Mouse (Mus musculus) midbrain, embryonic 16.5 days (tissue): ENCODE data around the gene Ubl7. TPM values are rescaled to one million over a fixed set of nuclear protein-coding genes. Genes with fewer than 3 reads are reported as not detected.

Experiments
- ATAC-seq: fragments of 200-750 bp; cut with Nextera tagmentation; 2 replicates; pipeline ENCODE4 v1.8.0; 2017; ENCODE audit warnings: moderate TSS enrichment
- H3K27ac ChIP-seq: fragments of 300-500 bp; sonication (generic); 2 replicates; pipeline ENCODE4 v1.5.1; 2014; ENCODE audit warnings: mild to moderate bottlenecking, low read length, mixed read lengths
- H3K27me3 ChIP-seq: fragments of 300-500 bp; sonication (generic); 2 replicates; pipeline ENCODE4 v1.6.1; 2014; ENCODE audit warnings: low read depth, low read length, mixed read lengths; ENCODE audit not compliant: control insufficient read depth, insufficient read depth
- H3K36me3 ChIP-seq: fragments of 300-500 bp; sonication (generic); 2 replicates; pipeline ENCODE4 v1.6.1; 2014; ENCODE audit warnings: mild to moderate bottlenecking, low read length, moderate library complexity, mixed read lengths; ENCODE audit not compliant: control insufficient read depth, insufficient read depth
- H3K4me1 ChIP-seq: fragments of 300-500 bp; sonication (generic); 2 replicates; pipeline ENCODE4 v1.6.1; 2014; ENCODE audit warnings: mild to moderate bottlenecking, low read length, mixed read lengths; ENCODE audit not compliant: control insufficient read depth, insufficient read depth
- H3K4me2 ChIP-seq: fragments of 300-500 bp; sonication (generic); 2 replicates; pipeline ENCODE4 v1.6.1; 2014; ENCODE audit warnings: mild to moderate bottlenecking, low read length, mixed read lengths
- H3K4me3 ChIP-seq: fragments of 300-500 bp; sonication (generic); 2 replicates; pipeline ENCODE4 v1.5.1; 2014; ENCODE audit warnings: low read depth, mild to moderate bottlenecking, low read length, moderate library complexity, mixed read lengths
- H3K9ac ChIP-seq: fragments of 300-500 bp; sonication (generic); 2 replicates; pipeline ENCODE4 v1.6.1; 2014; ENCODE audit warnings: low read depth, low read length, mixed read lengths
- H3K9me3 ChIP-seq: fragments of 300-500 bp; sonication (generic); replicated peaks from 2 replicates; pipeline ENCODE4 v1.6.1; 2014; ENCODE audit warnings: mild to moderate bottlenecking, low read length, mixed read lengths; ENCODE audit not compliant: control insufficient read depth, poor library complexity, severe bottlenecking
- WGBS: fragments of 180-500 bp; shearing (Covaris S2); extraction: QIAGEN DNeasy Blood & Tissue Kit; methylation state at CpG from one replicate; pipeline ENCODE4 v1.1.7; 2014; 5-methylcytosine and 5-hydroxymethylcytosine counted together
- polyA plus RNA-seq: library from polyadenylated mRNA; unstranded; fragments of >200 nt; fragmentation: Nextera tagmentation; extraction: Ambion mirVana; gene quantifications from 2 replicates; pipeline ENCODE4 v1.2.1, GENCODE M21; 2015

Gene Ubl7
- polyA plus RNA-seq, 1 experiment from 2014 or later, result 176 TPM

GRCm38 (mm10) chr9:57967237-57967960, 56.6 kb downstream of the Ubl7 start:
- ATAC-seq, result no peak
- H3K27me3 ChIP-seq, result no peaks in the 10 kb centered on the region
- H3K9me3 ChIP-seq, result no peaks in the 10 kb centered on the region
- H3K4me2 ChIP-seq, result no peak overlapping the region
- H3K9ac ChIP-seq, result no peak overlapping the region
- no peaks in the 10 kb centered on the region for H3K4me1 ChIP-seq
- H3K4me3 ChIP-seq, result no peak overlapping the region
- no peak overlapping the region for H3K27ac ChIP-seq
- 79% methylated on average over 14 of the region's 14 CpGs for WGBS
- H3K36me3 ChIP-seq, result no peaks in the 10 kb centered on the region

DNA sequence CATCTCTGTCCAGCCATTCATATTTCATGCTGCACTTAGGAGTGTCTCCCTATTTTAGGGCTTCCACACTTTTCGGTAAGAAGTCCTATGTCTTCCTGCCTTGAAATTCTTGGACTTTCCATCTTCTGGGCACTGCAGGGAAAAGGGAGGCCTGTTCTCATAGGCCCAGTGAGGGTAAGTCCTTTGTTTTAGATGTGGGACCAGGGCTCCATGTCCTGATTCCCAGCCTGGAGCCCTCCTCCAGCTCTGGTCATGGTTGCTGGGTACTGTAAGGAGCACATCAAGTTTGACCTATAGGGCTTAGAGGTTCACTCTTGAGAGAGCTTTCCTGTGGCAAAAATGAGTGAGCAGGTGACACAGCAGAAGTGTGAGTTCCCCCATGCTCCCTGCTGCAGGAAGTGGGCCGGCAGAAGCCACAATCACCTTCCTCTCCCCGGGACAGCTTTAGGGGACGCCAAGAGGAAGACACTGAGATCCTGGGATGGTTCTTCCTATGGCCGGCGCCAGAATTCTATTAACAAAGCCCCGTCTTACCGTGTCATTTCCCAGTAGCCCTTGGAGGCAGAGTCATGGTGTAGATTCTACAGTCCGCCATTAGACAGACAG, 57.5 kb downstream of the Ubl7 start:
- Histone ChIP-seq H3K9ac (no peak overlapping the region), H3K27me3 (no peaks in the 10 kb centered on the region), H3K4me2 (no peak overlapping the region), H3K4me1 (no peaks in the 10 kb centered on the region), H3K4me3 (no peak overlapping the region), H3K27ac (no peak overlapping the region), H3K36me3 (no peaks in the 10 kb centered on the region), H3K9me3 (no peaks in the 10 kb centered on the region)
- ATAC-seq, result no peak
- 91% methylated on average over 9 of the region's 9 CpGs for WGBS

GRCm38 (mm10) chr9:57968783-57969542, 58.2 kb downstream of the Ubl7 start:
- no peak overlapping the region for H3K9ac ChIP-seq
- no peak overlapping the region for H3K4me3 ChIP-seq
- no peak overlapping the region for H3K27ac ChIP-seq
- H3K4me1 ChIP-seq, result no peaks in the 10 kb centered on the region
- 90% methylated on average over 8 of the region's 8 CpGs for WGBS
- no peaks in the 10 kb centered on the region for H3K27me3 ChIP-seq
- no peaks in the 10 kb centered on the region for H3K36me3 ChIP-seq
- no peak for ATAC-seq
- no peak overlapping the region for H3K4me2 ChIP-seq
- H3K9me3 ChIP-seq, result no peaks in the 10 kb centered on the region

- Histone ChIP-seq H3K9ac (no peak overlapping the region), H3K36me3 (no peaks in the 10 kb centered on the region), H3K4me3 (no peak overlapping the region), H3K27ac (no peak overlapping the region), H3K27me3 (no peaks in the 10 kb centered on the region), H3K4me2 (no peak overlapping the region), H3K9me3 (no peaks in the 10 kb centered on the region), H3K4me1 (no peaks in the 10 kb centered on the region)
- WGBS, result 78% methylated on average over 11 of the region's 11 CpGs
- ATAC-seq, result no peak
Measured at GRCm38 (mm10) chr9:57969736-57970495, 59.1 kb downstream of the Ubl7 start.

- no peak for ATAC-seq
- H3K36me3 ChIP-seq, result no peaks in the 10 kb centered on the region
- H3K4me1 ChIP-seq, result no peaks in the 10 kb centered on the region
- H3K27me3 ChIP-seq, result no peaks in the 10 kb centered on the region
- 93% methylated on average over 5 of the region's 5 CpGs for WGBS
- no peaks in the 10 kb centered on the region for H3K9me3 ChIP-seq
- no peak overlapping the region for H3K9ac ChIP-seq
- no peak overlapping the region for H3K27ac ChIP-seq
- H3K4me2 ChIP-seq, result no peak overlapping the region
- no peak overlapping the region for H3K4me3 ChIP-seq
Measured at GRCm38 (mm10) chr9:57971413-57971812, 60.6 kb downstream of the Ubl7 start.

- WGBS, result 62% methylated on average over 9 of the region's 9 CpGs
- Histone ChIP-seq H3K4me2 (no peak overlapping the region), H3K27me3 (no peaks in the 10 kb centered on the region), H3K27ac (no peak overlapping the region), H3K9ac (no peak overlapping the region), H3K36me3 (no peaks in the 10 kb centered on the region), H3K4me1 (no peaks in the 10 kb centered on the region), H3K9me3 (no peaks in the 10 kb centered on the region), H3K4me3 (no peak overlapping the region)
- ATAC-seq, result no peak
Measured at GRCm38 (mm10) chr9:57972141-57972591, 61.4 kb downstream of the Ubl7 start.

DNA sequence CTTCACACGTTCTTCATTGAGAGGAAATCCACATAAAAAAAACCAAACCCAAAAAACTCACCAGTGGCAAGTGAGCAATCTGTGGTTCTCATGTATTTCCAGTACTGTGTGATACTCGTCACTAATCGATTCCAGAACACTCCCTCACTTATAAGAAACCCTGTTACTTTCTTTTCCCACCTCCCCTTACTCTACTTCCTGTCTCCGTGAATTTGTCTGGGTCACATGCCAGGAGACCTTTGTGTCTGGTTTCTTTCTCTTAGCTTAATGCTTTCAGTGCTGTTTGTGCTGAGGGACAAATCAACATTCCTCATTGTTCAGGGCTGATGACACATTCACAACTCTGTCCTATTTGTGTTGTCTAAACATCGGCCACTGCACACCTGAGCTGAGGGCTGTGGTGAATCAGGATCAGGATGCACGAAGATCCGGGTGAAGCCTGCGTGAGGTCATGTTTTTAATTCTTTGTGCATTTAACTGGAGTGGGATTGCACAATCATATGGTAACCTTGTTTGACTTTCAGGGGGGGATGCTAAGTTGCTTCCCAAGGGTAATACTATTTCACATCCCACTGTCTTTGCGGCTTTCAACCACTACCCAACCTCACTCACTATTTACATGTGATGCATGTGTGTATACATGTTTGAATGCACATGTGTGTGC, 62.1 kb downstream of the Ubl7 start:
- H3K27ac ChIP-seq, result no peak overlapping the region
- ATAC-seq, result no peak
- WGBS, result 68% methylated on average over 9 of the region's 9 CpGs

GRCm38 (mm10) chr9:57973440-57974066, 62.8 kb downstream of the Ubl7 start:
- Histone ChIP-seq H3K27ac (no peak overlapping the region), H3K36me3 (no peaks in the 10 kb centered on the region), H3K9ac (no peak overlapping the region), H3K27me3 (no peaks in the 10 kb centered on the region), H3K4me1 (no peaks in the 10 kb centered on the region), H3K4me2 (no peak overlapping the region), H3K9me3 (no peaks in the 10 kb centered on the region), H3K4me3 (no peak overlapping the region)
- 82% methylated on average over 6 of the region's 6 CpGs for WGBS
- no peak for ATAC-seq

More for the DNA sequence above, 62.1 kb downstream of the Ubl7 start:
- Histone ChIP-seq H3K27me3 (no peaks in the 10 kb centered on the region), H3K4me1 (no peaks in the 10 kb centered on the region), H3K9ac (no peak overlapping the region), H3K4me2 (no peak overlapping the region), H3K36me3 (no peaks in the 10 kb centered on the region), H3K9me3 (no peaks in the 10 kb centered on the region), H3K4me3 (no peak overlapping the region)
